Mouse (Mus musculus) G1E (cell line): ENCODE measurements at regions not wholly inside any gene's neighbourhood (a gene's known extent, or its start where the extent isn't known, plus 50 kb on each side); places are given as distances from the start of the nearest gene placed in this dataset.

Experiments used
- GATA1 ChIP-seq: IDR thresholded peaks from 2 replicates; pipeline ENCODE4 v1.6.1; 2012; ENCODE audit warnings: borderline replicate concordance, low read length, inconsistent platforms, mixed read lengths
- POLR2AphosphoS5 ChIP-seq: IDR thresholded peaks from 2 replicates; pipeline ENCODE4 v1.6.1; 2012; ENCODE audit warnings: low read depth, low read length, inconsistent platforms; ENCODE audit not compliant: insufficient replicate concordance

DNA sequence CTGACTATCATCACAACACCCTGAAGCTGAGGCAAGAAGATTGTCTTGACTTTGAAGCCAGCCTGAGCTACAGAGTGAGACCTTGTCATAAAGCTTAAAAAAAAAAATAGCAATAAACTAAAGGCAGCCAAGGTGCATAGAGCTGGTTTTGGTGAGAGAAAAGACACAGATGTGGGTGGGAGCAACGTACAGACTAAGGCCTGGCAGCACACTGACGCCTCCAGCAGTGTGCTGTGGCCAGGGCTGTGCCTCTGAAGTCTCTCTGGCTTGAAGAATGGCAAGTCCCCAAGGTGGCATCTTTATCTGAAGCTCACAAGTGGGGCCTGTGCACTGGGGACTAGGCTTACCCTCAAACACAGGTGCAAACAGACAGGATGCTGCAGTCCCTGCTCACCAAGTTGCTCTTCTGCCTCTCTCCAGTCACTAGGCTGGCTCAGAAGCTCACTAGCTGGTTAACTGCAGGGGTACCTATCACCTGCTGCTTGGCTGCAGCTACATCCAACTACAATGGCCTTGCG lies 159.3 kb upstream of the Zmiz1 start:
- TF ChIP-seq POLR2AphosphoS5 (no peak), GATA1 (no peak)
